Mouse (Mus musculus) embryonic facial prominence, embryonic 12.5 days (tissue): Measurements from ENCODE around the gene Asic2. TPM values are rescaled to one million over a fixed set of nuclear protein-coding genes. Genes with fewer than 3 reads are reported as not detected.

Experiments
- ATAC-seq: fragments of 200-750 bp; cut with Nextera tagmentation; 2 replicates; pipeline ENCODE4 v1.8.0; 2017; ENCODE audit not compliant: insufficient number of reproducible peaks, insufficient read depth, low FRiP score, low TSS enrichment
- H3K27ac ChIP-seq: fragments of 300-500 bp; sonication (generic); 2 replicates; pipeline ENCODE4 v1.5.1; 2016; ENCODE audit warnings: mild to moderate bottlenecking
- H3K27me3 ChIP-seq: fragments of 300-500 bp; sonication (generic); 2 replicates; pipeline ENCODE4 v1.6.1; 2016; ENCODE audit warnings: mild to moderate bottlenecking, moderate library complexity
- H3K36me3 ChIP-seq: fragments of 300-500 bp; sonication (generic); 2 replicates; pipeline ENCODE4 v1.6.1; 2016; ENCODE audit warnings: mild to moderate bottlenecking
- H3K4me1 ChIP-seq: fragments of 300-500 bp; sonication (generic); 2 replicates; pipeline ENCODE4 v1.6.1; 2016
- H3K4me2 ChIP-seq: fragments of 300-500 bp; sonication (generic); replicated peaks from 2 replicates; pipeline ENCODE4 v1.6.1; 2016; ENCODE audit warnings: mild to moderate bottlenecking, moderate library complexity
- H3K4me3 ChIP-seq: fragments of 300-500 bp; sonication (generic); 2 replicates; pipeline ENCODE4 v1.5.1; 2016; ENCODE audit warnings: mild to moderate bottlenecking
- H3K9ac ChIP-seq: fragments of 300-500 bp; sonication (generic); 2 replicates; pipeline ENCODE4 v1.6.1; 2016; ENCODE audit warnings: mild to moderate bottlenecking, moderate library complexity
- H3K9me3 ChIP-seq: fragments of 300-500 bp; sonication (generic); 2 replicates; pipeline ENCODE4 v1.6.1; 2016; ENCODE audit warnings: mild to moderate bottlenecking, moderate library complexity
- WGBS: fragments of 180-500 bp; shearing (Covaris S2); methylation state at CpG from one replicate; pipeline ENCODE4 v1.1.7; 2016; 5-methylcytosine and 5-hydroxymethylcytosine counted together
- polyA plus RNA-seq: library from polyadenylated mRNA; unstranded; fragments of >200 nt; fragmentation: Nextera tagmentation; extraction: Ambion mirVana; gene quantifications from 2 replicates; pipeline ENCODE4 v1.2.1, GENCODE M21; 2016

Gene Asic2
- polyA plus RNA-seq, 1 experiment from 2014 or later: 1.3 TPM

- no peak for ATAC-seq
- Histone ChIP-seq H3K27me3 (no peaks in the 10 kb centered on the region), H3K4me3 (no peak overlapping the region), H3K9me3 (no peaks in the 10 kb centered on the region), H3K4me1 (no peaks in the 10 kb centered on the region), H3K4me2 (no peak overlapping the region), H3K36me3 (no peaks in the 10 kb centered on the region), H3K9ac (no peak overlapping the region), H3K27ac (no peak overlapping the region)
- WGBS: 78% methylated on average over 6 of the region's 6 CpGs
Observed at GRCm38 (mm10) chr11:81110049-81110448, 858.2 kb downstream of the Asic2 start.

GRCm38 (mm10) chr11:81106949-81107348 is 861.3 kb downstream of the Asic2 start:
- no peaks in the 10 kb centered on the region for H3K36me3 ChIP-seq
- no peaks in the 10 kb centered on the region for H3K9me3 ChIP-seq
- H3K27ac ChIP-seq: no peak overlapping the region
- no peak overlapping the region for H3K4me3 ChIP-seq
- no peak overlapping the region for H3K9ac ChIP-seq
- WGBS: 83% methylated on average over 1 of the region's 1 CpGs
- no peaks in the 10 kb centered on the region for H3K4me1 ChIP-seq
- no peak overlapping the region for H3K4me2 ChIP-seq
- H3K27me3 ChIP-seq: no peaks in the 10 kb centered on the region
- ATAC-seq: no peak

- Histone ChIP-seq H3K9me3 (no peaks in the 10 kb centered on the region), H3K4me3 (no peak overlapping the region), H3K27me3 (no peaks in the 10 kb centered on the region), H3K36me3 (no peaks in the 10 kb centered on the region), H3K9ac (no peak overlapping the region), H3K4me2 (no peak overlapping the region), H3K4me1 (no peaks in the 10 kb centered on the region), H3K27ac (no peak overlapping the region)
- WGBS: 81% methylated on average over 6 of the region's 6 CpGs
- no peak for ATAC-seq
Observed at GRCm38 (mm10) chr11:81100829-81101228, 867.4 kb downstream of the Asic2 start.

GRCm38 (mm10) chr11:81096011-81096410 is 872.2 kb downstream of the Asic2 start:
- no peak overlapping the region for H3K4me3 ChIP-seq
- H3K27ac ChIP-seq: no peak overlapping the region
- no peaks in the 10 kb centered on the region for H3K4me1 ChIP-seq
- no peaks in the 10 kb centered on the region for H3K36me3 ChIP-seq
- no peaks in the 10 kb centered on the region for H3K9me3 ChIP-seq
- ATAC-seq: no peak
- 70% methylated on average over 6 of the region's 6 CpGs for WGBS
- H3K9ac ChIP-seq: no peak overlapping the region
- no peaks in the 10 kb centered on the region for H3K27me3 ChIP-seq
- H3K4me2 ChIP-seq: no peak overlapping the region

- Histone ChIP-seq H3K27me3 (no peaks in the 10 kb centered on the region), H3K4me2 (no peak overlapping the region), H3K9ac (no peak overlapping the region), H3K4me1 (no peaks in the 10 kb centered on the region), H3K36me3 (no peaks in the 10 kb centered on the region), H3K27ac (no peak overlapping the region), H3K9me3 (no peaks in the 10 kb centered on the region), H3K4me3 (no peak overlapping the region)
- ATAC-seq: no peak
- WGBS: 72% methylated on average over 8 of the region's 8 CpGs
Observed at GRCm38 (mm10) chr11:81094581-81094980, 873.7 kb downstream of the Asic2 start.

- Histone ChIP-seq H3K9ac (no peak overlapping the region), H3K27me3 (no peaks in the 10 kb centered on the region), H3K4me2 (no peak overlapping the region), H3K4me1 (no peaks in the 10 kb centered on the region), H3K9me3 (no peaks in the 10 kb centered on the region), H3K36me3 (no peaks in the 10 kb centered on the region), H3K4me3 (no peak overlapping the region), H3K27ac (no peak overlapping the region)
- ATAC-seq: no peak
- WGBS: 74% methylated on average over 2 of the region's 2 CpGs
Observed at GRCm38 (mm10) chr11:81092161-81092560, 876.1 kb downstream of the Asic2 start.

GRCm38 (mm10) chr11:81083822-81084221 is 884.4 kb downstream of the Asic2 start:
- no peak for ATAC-seq
- 74% methylated on average over 4 of the region's 4 CpGs for WGBS
- no peak overlapping the region for H3K9ac ChIP-seq

GRCm38 (mm10) chr11:81080076-81080805 is 888.0 kb downstream of the Asic2 start:
- H3K4me1 ChIP-seq: peaks cover 3% of the 10 kb centered on the region; the same call in 1 of the 2 replicates
- no peak overlapping the region for H3K9ac ChIP-seq
- no peak overlapping the region for H3K27ac ChIP-seq
- no peaks in the 10 kb centered on the region for H3K9me3 ChIP-seq
- no peak for ATAC-seq
- H3K27me3 ChIP-seq: no peaks in the 10 kb centered on the region
- no peaks in the 10 kb centered on the region for H3K36me3 ChIP-seq
- H3K4me3 ChIP-seq: no peak overlapping the region
- 74% methylated on average over 11 of the region's 11 CpGs for WGBS
- no peak overlapping the region for H3K4me2 ChIP-seq

More at GRCm38 (mm10) chr11:81083822-81084221, 884.4 kb downstream of the Asic2 start:
- Histone ChIP-seq H3K4me3 (no peak overlapping the region), H3K4me1 (peaks cover 3% of the 10 kb centered on the region; the same call in 1 of the 2 replicates), H3K27me3 (no peaks in the 10 kb centered on the region), H3K27ac (no peak overlapping the region), H3K4me2 (no peak overlapping the region), H3K36me3 (no peaks in the 10 kb centered on the region), H3K9me3 (no peaks in the 10 kb centered on the region)

- Histone ChIP-seq H3K4me1 (peaks cover 3% of the 10 kb centered on the region; the same call in 1 of the 2 replicates), H3K9ac (no peak overlapping the region), H3K36me3 (no peaks in the 10 kb centered on the region), H3K4me3 (no peak overlapping the region), H3K9me3 (no peaks in the 10 kb centered on the region), H3K4me2 (no peak overlapping the region), H3K27ac (no peak overlapping the region), H3K27me3 (no peaks in the 10 kb centered on the region)
- no peak for ATAC-seq
- WGBS: 43% methylated on average over 3 of the region's 3 CpGs
Observed at GRCm38 (mm10) chr11:81079237-81079636, 889.0 kb downstream of the Asic2 start.

- no peaks in the 10 kb centered on the region for H3K36me3 ChIP-seq
- no peak overlapping the region for H3K4me3 ChIP-seq
- H3K4me2 ChIP-seq: no peak overlapping the region
- H3K4me1 ChIP-seq: no peaks in the 10 kb centered on the region
- H3K27me3 ChIP-seq: no peaks in the 10 kb centered on the region
- WGBS: 84% methylated on average over 4 of the region's 4 CpGs
- ATAC-seq: no peak
- no peaks in the 10 kb centered on the region for H3K9me3 ChIP-seq
- no peak overlapping the region for H3K9ac ChIP-seq
- no peak overlapping the region for H3K27ac ChIP-seq
Observed at GRCm38 (mm10) chr11:81071836-81072235, 896.4 kb downstream of the Asic2 start.

- no peak overlapping the region for H3K9ac ChIP-seq
- no peak for ATAC-seq
- WGBS: 83% methylated on average over 11 of the region's 11 CpGs
Observed at GRCm38 (mm10) chr11:81065386-81065785, 902.9 kb downstream of the Asic2 start.

GRCm38 (mm10) chr11:81064006-81064405 is 904.3 kb downstream of the Asic2 start:
- H3K27me3 ChIP-seq: no peaks in the 10 kb centered on the region
- no peak overlapping the region for H3K4me2 ChIP-seq
- no peaks in the 10 kb centered on the region for H3K4me1 ChIP-seq
- WGBS: 87% methylated on average over 2 of the region's 2 CpGs
- no peaks in the 10 kb centered on the region for H3K36me3 ChIP-seq
- ATAC-seq: no peak
- H3K27ac ChIP-seq: no peak overlapping the region
- H3K9me3 ChIP-seq: no peaks in the 10 kb centered on the region
- H3K4me3 ChIP-seq: no peak overlapping the region
- H3K9ac ChIP-seq: no peak overlapping the region

More at GRCm38 (mm10) chr11:81065386-81065785, 902.9 kb downstream of the Asic2 start:
- Histone ChIP-seq H3K27me3 (no peaks in the 10 kb centered on the region), H3K36me3 (no peaks in the 10 kb centered on the region), H3K27ac (no peak overlapping the region), H3K4me1 (no peaks in the 10 kb centered on the region), H3K4me2 (no peak overlapping the region), H3K9me3 (no peaks in the 10 kb centered on the region), H3K4me3 (no peak overlapping the region)
